Mouse (Mus musculus) forebrain, embryonic 10.5 days (tissue): ENCODE data around the gene Teddm3. TPM values are rescaled to one million over a fixed set of nuclear protein-coding genes. Genes with fewer than 3 reads are reported as not detected.
"Not testable (repeated sequence)": the region's sequence is repeated elsewhere in the genome, so short reads cannot be mapped to it uniquely, and the experiment has no call there.

Experiments used
- DNase-seq: peaks from one replicate; pipeline ENCODE4 v3.0.0-alpha.2; 2017; ENCODE audit warnings: low spot score; ENCODE audit errors: extremely low spot score
- H3K27ac ChIP-seq: fragments of 300-500 bp; sonication (generic); 2 replicates; pipeline ENCODE4 v1.5.1; 2016; ENCODE audit warnings: mild to moderate bottlenecking
- H3K27me3 ChIP-seq: fragments of 300-500 bp; sonication (generic); 2 replicates; pipeline ENCODE4 v1.6.1; 2016; ENCODE audit warnings: mild to moderate bottlenecking; ENCODE audit not compliant: poor library complexity, severe bottlenecking
- H3K36me3 ChIP-seq: fragments of 300-500 bp; sonication (generic); replicated peaks from 2 replicates; pipeline ENCODE4 v1.6.1; 2016; ENCODE audit warnings: mild to moderate bottlenecking, moderate library complexity
- H3K4me1 ChIP-seq: fragments of 300-500 bp; sonication (generic); 2 replicates; pipeline ENCODE4 v1.6.1; 2016
- H3K4me3 ChIP-seq: fragments of 300-500 bp; sonication (generic); 2 replicates; pipeline ENCODE4 v1.5.1; 2016; ENCODE audit warnings: mild to moderate bottlenecking, moderate library complexity
- H3K9me3 ChIP-seq: fragments of 300-500 bp; sonication (generic); 2 replicates; pipeline ENCODE4 v1.6.1; 2016; ENCODE audit warnings: mild to moderate bottlenecking, moderate library complexity
- WGBS: fragments of 180-500 bp; shearing (Covaris S2); methylation state at CpG from one replicate; pipeline ENCODE4 v1.1.7; 2016; 5-methylcytosine and 5-hydroxymethylcytosine counted together
- polyA plus RNA-seq: library from polyadenylated mRNA; unstranded; fragments of >200 nt; fragmentation: Nextera tagmentation; extraction: Ambion mirVana; gene quantifications from 2 replicates; pipeline ENCODE4 v1.2.1, GENCODE M21; 2016

The Teddm3 gene
- polyA plus RNA-seq, result not detected in 2 replicates

- not testable (repeated sequence) for H3K4me1 ChIP-seq, DNase-seq
- no CpG with 5 or more reads among the region's 2 CpGs for WGBS
These were observed at the start of gene Teddm3 for GRCm38 (mm10) chr16:21153900-21154299. TSS of gene Teddm3 (minus strand) at chr16:21154000.

GRCm38 (mm10) chr16:21202731-21203130, 48.9 kb upstream of the Teddm3 start:
- Histone ChIP-seq H3K27me3 (peaks cover 49% of the 10 kb centered on the region), H3K4me3 (no peak overlapping the region), H3K9me3 (no peaks in the 10 kb centered on the region), H3K27ac (no peak overlapping the region), H3K4me1 (peaks cover 34% of the 10 kb centered on the region), H3K36me3 (0 out of 2 replicates have a peak, but pooled peaks cover 2% of the 10 kb centered on the region)
- DNase-seq, result no peak
- 83% methylated on average over 4 of the region's 4 CpGs for WGBS

More at GRCm38 (mm10) chr16:21153900-21154299, at the start of gene Teddm3:
- H3K4me3 ChIP-seq, H3K36me3 ChIP-seq, H3K9me3 ChIP-seq, H3K27ac ChIP-seq, H3K27me3 ChIP-seq: not testable (repeated sequence)

GRCm38 (mm10) chr16:21199426-21199825, 45.6 kb upstream of the Teddm3 start:
- WGBS, result 59% methylated on average over 8 of the region's 8 CpGs
- no peaks in the 10 kb centered on the region for H3K9me3 ChIP-seq
- H3K4me3 ChIP-seq, result no peak overlapping the region
- no peak overlapping the region for H3K27ac ChIP-seq
- no peaks in the 10 kb centered on the region for H3K36me3 ChIP-seq
- DNase-seq, result no peak
- H3K27me3 ChIP-seq, result peaks cover 38% of the 10 kb centered on the region
- H3K4me1 ChIP-seq, result peaks cover 16% of the 10 kb centered on the region

GRCm38 (mm10) chr16:21198529-21198928, 44.7 kb upstream of the Teddm3 start:
- no peaks in the 10 kb centered on the region for H3K9me3 ChIP-seq
- peaks cover 10% of the 10 kb centered on the region for H3K4me1 ChIP-seq
- H3K27me3 ChIP-seq, result peaks cover 34% of the 10 kb centered on the region
- DNase-seq, result no peak
- no peak overlapping the region for H3K4me3 ChIP-seq
- no peak overlapping the region for H3K27ac ChIP-seq
- WGBS, result 7% methylated on average over 1 of the region's 1 CpGs
- no peaks in the 10 kb centered on the region for H3K36me3 ChIP-seq

- Histone ChIP-seq H3K36me3 (no peaks in the 10 kb centered on the region), H3K27me3 (peaks cover 28% of the 10 kb centered on the region), H3K4me3 (no peak overlapping the region), H3K4me1 (peaks cover 10% of the 10 kb centered on the region), H3K27ac (no peak overlapping the region), H3K9me3 (no peaks in the 10 kb centered on the region)
- 91% methylated on average over 7 of the region's 7 CpGs for WGBS
- no peak for DNase-seq
These were observed 44.2 kb upstream of the Teddm3 start for GRCm38 (mm10) chr16:21198006-21198405.

- Histone ChIP-seq H3K9me3 (no peaks in the 10 kb centered on the region), H3K27me3 (peaks cover 24% of the 10 kb centered on the region), H3K27ac (no peak overlapping the region), H3K4me1 (peaks cover 10% of the 10 kb centered on the region), H3K36me3 (no peaks in the 10 kb centered on the region), H3K4me3 (no peak overlapping the region)
- no peak for DNase-seq
- WGBS, result 85% methylated on average over 4 of the region's 4 CpGs
These were observed 43.7 kb upstream of the Teddm3 start for GRCm38 (mm10) chr16:21197542-21197941.

- DNase-seq, result no peak
- Histone ChIP-seq H3K27me3 (peaks cover 22% of the 10 kb centered on the region), H3K9me3 (no peaks in the 10 kb centered on the region), H3K4me1 (peaks cover 11% of the 10 kb centered on the region), H3K4me3 (no peak overlapping the region), H3K27ac (no peak overlapping the region), H3K36me3 (no peaks in the 10 kb centered on the region)
- WGBS, result 90% methylated on average over 3 of the region's 3 CpGs
These were observed 42.8 kb upstream of the Teddm3 start for GRCm38 (mm10) chr16:21196576-21196975.

- H3K36me3 ChIP-seq, result no peaks in the 10 kb centered on the region
- no peak overlapping the region for H3K4me3 ChIP-seq
- no peak overlapping the region for H3K27ac ChIP-seq
- no peak for DNase-seq
- 64% methylated on average over 8 of the region's 8 CpGs for WGBS
- peaks cover 13% of the 10 kb centered on the region for H3K27me3 ChIP-seq
- peaks cover 15% of the 10 kb centered on the region for H3K4me1 ChIP-seq
- no peaks in the 10 kb centered on the region for H3K9me3 ChIP-seq
These were observed 41.6 kb upstream of the Teddm3 start for GRCm38 (mm10) chr16:21195260-21195866.

- Histone ChIP-seq H3K4me1 (peaks cover 16% of the 10 kb centered on the region), H3K36me3 (no peaks in the 10 kb centered on the region), H3K4me3 (no peak overlapping the region), H3K9me3 (no peaks in the 10 kb centered on the region), H3K27me3 (0 out of 2 replicates have a peak, but pooled peaks cover 4% of the 10 kb centered on the region), H3K27ac (no peak overlapping the region)
- 93% methylated on average over 12 of the region's 12 CpGs for WGBS
- no peak for DNase-seq
These were observed 40.4 kb upstream of the Teddm3 start for GRCm38 (mm10) chr16:21194182-21194581.

- Histone ChIP-seq H3K9me3 (no peaks in the 10 kb centered on the region), H3K4me1 (peaks cover 17% of the 10 kb centered on the region), H3K36me3 (no peaks in the 10 kb centered on the region), H3K27ac (no peak overlapping the region), H3K4me3 (no peak overlapping the region), H3K27me3 (no peaks in the 10 kb centered on the region)
- WGBS, result 41% methylated on average over 7 of the region's 7 CpGs
- no peak for DNase-seq
These were observed 38.9 kb upstream of the Teddm3 start for GRCm38 (mm10) chr16:21192509-21193354.

GRCm38 (mm10) chr16:21191569-21191968, 37.8 kb upstream of the Teddm3 start:
- H3K27me3 ChIP-seq, result no peaks in the 10 kb centered on the region
- 76% methylated on average over 14 of the region's 14 CpGs for WGBS
- H3K36me3 ChIP-seq, result no peaks in the 10 kb centered on the region
- no peaks in the 10 kb centered on the region for H3K9me3 ChIP-seq
- peaks cover 21% of the 10 kb centered on the region for H3K4me1 ChIP-seq
- no peak for DNase-seq
- no peak overlapping the region for H3K27ac ChIP-seq
- no peak overlapping the region for H3K4me3 ChIP-seq

GRCm38 (mm10) chr16:21188345-21188744, 34.5 kb upstream of the Teddm3 start:
- no peak for DNase-seq
- WGBS, result 81% methylated on average over 3 of the region's 3 CpGs

GRCm38 (mm10) chr16:21187568-21187967, 33.8 kb upstream of the Teddm3 start:
- H3K4me1 ChIP-seq, result peaks cover 14% of the 10 kb centered on the region
- no peak overlapping the region for H3K4me3 ChIP-seq
- WGBS, result 57% methylated on average over 7 of the region's 7 CpGs
- H3K27ac ChIP-seq, result no peak overlapping the region
- H3K27me3 ChIP-seq, result no peaks in the 10 kb centered on the region
- H3K36me3 ChIP-seq, result no peaks in the 10 kb centered on the region
- no peak for DNase-seq
- no peaks in the 10 kb centered on the region for H3K9me3 ChIP-seq

More at GRCm38 (mm10) chr16:21188345-21188744, 34.5 kb upstream of the Teddm3 start:
- no peaks in the 10 kb centered on the region for H3K9me3 ChIP-seq
- H3K27ac ChIP-seq, result no peak overlapping the region
- no peaks in the 10 kb centered on the region for H3K36me3 ChIP-seq
- H3K4me3 ChIP-seq, result no peak overlapping the region
- no peaks in the 10 kb centered on the region for H3K27me3 ChIP-seq
- peaks cover 14% of the 10 kb centered on the region for H3K4me1 ChIP-seq
